Mouse (Mus musculus) lung, adult 18-20 months (tissue): ENCODE measurements around the gene Htra2.

ENCODE experiments used
- DNase-seq, 2 experiments: peaks; one replicate each; pipeline ENCODE4 v3.0.0; 2022; ENCODE audit warnings: mixed read lengths in 2 of 2

Gene Htra2

DNA sequence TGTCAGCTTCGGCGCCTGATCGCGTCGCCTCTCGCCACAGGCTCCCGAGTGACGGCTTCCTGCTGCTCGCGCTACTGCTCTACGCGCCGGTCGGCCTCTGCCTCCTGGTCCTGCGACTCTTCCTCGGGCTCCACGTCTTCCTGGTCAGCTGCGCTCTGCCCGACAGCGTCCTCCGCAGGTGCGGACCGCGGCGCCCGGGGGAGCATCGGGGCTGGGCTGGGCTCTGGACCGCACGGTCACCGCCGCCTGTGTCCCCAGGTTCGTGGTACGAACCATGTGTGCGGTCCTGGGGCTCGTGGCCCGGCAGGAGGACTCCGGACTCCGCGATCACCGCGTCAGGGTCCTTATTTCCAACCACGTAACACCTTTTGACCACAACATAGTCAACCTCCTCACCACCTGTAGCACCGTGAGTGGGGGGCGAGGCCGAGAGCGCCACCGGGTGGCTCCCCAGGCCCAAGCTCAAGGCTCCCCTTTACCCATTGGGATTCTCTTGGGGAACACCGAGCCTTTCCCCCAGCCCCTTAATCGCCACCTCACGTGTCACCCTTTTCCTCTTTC, at the start of gene Htra2:
Gene Htra2, minus strand, starts transcription at position 403 of the 561 bp plus-strand sequence.
- peak; percentile 38 to 42 for DNase-seq

DNA sequence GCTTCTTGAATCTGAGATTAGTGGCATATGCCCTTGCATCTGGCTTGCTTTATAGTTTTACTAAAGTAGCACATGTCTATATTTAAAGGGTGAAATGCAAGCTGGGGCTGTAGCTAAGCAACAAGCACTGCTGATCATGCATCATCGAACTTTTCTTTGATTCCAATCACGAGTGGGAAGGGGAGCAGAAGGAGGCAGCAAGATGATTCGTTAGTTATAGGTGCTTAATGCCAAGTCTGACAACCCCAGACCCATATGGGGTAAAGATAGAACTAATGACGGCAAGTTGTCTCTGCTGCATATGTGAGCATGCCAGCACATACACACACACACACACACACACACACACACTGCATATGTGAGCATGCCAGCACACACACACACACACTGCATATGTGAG, 49.1 kb upstream of the Htra2 start:
- DNase-seq, result no peak

GRCm38 (mm10) chr6:83103130-83103650, 48.1 kb upstream of the Htra2 start:
- DNase-seq, result no peak

- peak; percentile 60 to 61 for DNase-seq
Measured at GRCm38 (mm10) chr6:83101688-83102556, 46.8 kb upstream of the Htra2 start.

GRCm38 (mm10) chr6:83101316-83101687, 46.2 kb upstream of the Htra2 start, which contains the start of the genes Ccdc142 and Gm42688:
TSS of gene Ccdc142 (plus strand) at chr6:83101601.
TSS of gene Gm42688 (plus strand) at chr6:83101617.
- peak; percentile 94 to 95 for DNase-seq

DNA sequence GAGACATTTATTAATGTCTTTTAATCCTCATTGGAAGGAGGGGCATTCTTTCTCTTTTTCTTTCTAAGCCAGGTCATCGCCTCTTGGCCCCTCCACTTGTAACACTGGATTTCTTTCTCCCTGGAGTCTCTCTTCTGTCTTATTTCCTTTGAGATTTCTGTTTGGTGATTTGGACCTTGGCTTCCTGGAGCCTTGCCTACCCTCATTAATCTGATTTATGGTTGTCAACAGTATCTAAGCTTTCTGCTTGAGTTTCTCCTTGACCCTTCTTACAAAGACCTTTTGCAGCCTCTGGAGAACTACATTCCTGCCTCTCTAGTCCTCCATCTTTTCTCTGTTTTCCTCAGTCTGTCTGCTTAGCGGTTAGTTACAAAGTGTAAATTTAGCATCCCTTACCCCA, 43.3 kb upstream of the Htra2 start:
- no peak for DNase-seq

GRCm38 (mm10) chr6:83095968-83096367, 40.9 kb upstream of the Htra2 start:
- DNase-seq, result no peak

GRCm38 (mm10) chr6:83092416-83093127, 37.5 kb upstream of the Htra2 start:
- no peak for DNase-seq

DNA sequence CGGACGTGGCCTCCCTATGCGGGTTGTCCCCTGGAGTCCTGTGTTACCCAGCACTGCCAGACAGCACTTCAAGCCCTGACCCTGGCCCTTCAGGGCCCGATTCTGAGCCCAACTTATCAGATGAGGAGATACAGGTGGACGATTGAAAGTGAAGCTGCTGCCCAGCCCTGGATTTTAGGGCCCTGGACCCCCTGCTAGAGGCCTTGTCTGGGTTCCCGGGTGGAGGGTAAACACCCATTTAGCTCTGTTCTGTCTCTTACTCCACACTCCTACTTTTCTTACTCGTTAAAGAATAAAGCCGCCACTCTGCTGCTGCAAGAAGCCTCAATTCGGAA, 32.8 kb upstream of the Htra2 start:
- DNase-seq, result no peak

GRCm38 (mm10) chr6:83087205-83087925, 32.3 kb upstream of the Htra2 start:
- no peak for DNase-seq

- DNase-seq, result no peak
Measured at GRCm38 (mm10) chr6:83086121-83087035, 31.3 kb upstream of the Htra2 start, which contains the start of gene Lbx2. TSS of gene Lbx2 (plus strand) at chr6:83086367.

GRCm38 (mm10) chr6:83084477-83084876, 29.4 kb upstream of the Htra2 start:
- no peak for DNase-seq

- no peak for DNase-seq
Measured at GRCm38 (mm10) chr6:83083497-83083896, 28.4 kb upstream of the Htra2 start.

- DNase-seq, result no peak
Measured at GRCm38 (mm10) chr6:83080210-83080609, 25.1 kb upstream of the Htra2 start.

DNA sequence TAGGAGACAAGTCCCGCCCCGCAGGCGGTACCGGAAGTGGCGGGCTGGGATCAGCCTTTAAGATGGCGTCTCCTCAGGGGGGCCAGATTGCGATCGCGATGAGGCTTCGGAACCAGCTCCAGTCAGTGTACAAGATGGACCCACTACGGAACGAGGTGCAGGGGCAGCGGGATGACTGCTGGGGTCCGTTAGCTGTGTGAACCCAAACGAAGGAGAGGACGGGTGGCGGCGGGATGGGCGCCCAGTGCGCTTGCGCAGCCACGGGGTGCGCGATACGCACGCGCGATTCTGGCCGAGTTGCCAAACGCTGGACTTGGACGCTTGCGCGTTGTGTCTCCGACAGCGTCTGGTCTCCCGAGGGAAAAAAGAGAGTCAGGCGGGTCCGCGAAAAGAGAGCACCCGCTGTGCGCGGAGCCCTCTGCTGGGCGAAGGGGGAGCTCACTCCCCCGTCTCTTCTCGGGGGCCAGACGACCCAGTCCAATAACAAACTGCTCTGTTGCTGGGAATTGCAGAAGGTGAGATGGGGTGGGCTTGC, 23.3 kb upstream of the Htra2 start:
- DNase-seq, result peak; percentile 99

GRCm38 (mm10) chr6:83077630-83078323, 22.7 kb upstream of the Htra2 start, which contains the start of gene Pcgf1:
TSS of gene Pcgf1 (plus strand) at chr6:83077869.
- DNase-seq, result peak in 1 of 2 experiments; percentile 39

DNA sequence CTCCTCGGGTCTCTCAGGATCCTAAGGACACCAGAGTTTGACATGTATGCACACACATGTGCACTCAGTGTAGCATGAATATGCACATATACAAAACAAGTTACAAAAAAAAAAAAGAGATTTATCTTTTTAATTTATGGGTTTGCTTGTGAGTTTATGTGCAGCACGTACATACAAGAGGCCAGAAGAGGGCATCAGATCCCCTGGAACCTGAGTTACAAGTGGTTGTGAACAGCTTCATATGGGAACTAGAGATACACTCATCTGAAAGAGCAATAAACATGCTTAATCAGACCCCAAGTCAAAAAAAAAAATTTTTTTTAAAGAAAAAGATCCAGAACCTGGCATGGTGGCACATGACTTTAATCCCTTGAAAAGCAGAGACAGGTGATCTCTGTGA, 19.9 kb upstream of the Htra2 start:
- DNase-seq, result no peak

GRCm38 (mm10) chr6:83071220-83071619, 16.1 kb upstream of the Htra2 start:
- no peak for DNase-seq

- no peak for DNase-seq
Measured at GRCm38 (mm10) chr6:83070311-83071219, 15.5 kb upstream of the Htra2 start.

- no peak for DNase-seq
Measured at GRCm38 (mm10) chr6:83070247-83070310, 15.0 kb upstream of the Htra2 start, which contains the start of gene Tlx2. TSS of gene Tlx2 (minus strand) at chr6:83070293.
